7 mouse cellular contexts compared by ENCODE assay signal in the genomic region with DNA sequence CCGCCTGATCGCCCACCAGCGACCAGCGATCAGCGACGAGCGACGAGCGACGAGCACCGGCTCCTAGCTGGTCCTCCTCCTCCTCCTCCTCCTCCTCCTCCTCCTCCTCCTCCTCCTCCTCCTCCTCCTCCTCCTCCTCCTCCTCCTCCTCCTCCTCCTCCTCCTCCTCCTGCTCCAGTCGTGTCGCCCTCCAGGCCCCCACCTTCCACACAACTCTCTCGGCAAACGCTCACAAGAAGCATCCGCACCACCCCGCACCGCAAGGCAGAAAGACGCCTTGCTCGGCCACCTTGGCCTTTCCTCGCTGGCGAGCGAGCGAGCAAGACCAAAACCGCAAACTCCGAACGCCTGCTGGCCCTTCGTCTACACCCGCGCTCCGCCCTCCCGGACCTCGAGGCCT.
DNase-seq lines count a peak whose midpoint lies in the region; ATAC-seq lines count a peak whose summit lies in the region.
"Not testable (repeated sequence)": the region's sequence is repeated elsewhere in the genome, so short reads cannot be mapped to it uniquely, and the experiment has no call there.

No protein-coding gene starts in this region.

- not testable (repeated sequence) for H3K36me3 ChIP-seq in forebrain, embryonic 16.5 days (ENCODE audit: control insufficient read depth, insufficient read depth); limb, embryonic 13.5 days; midbrain, embryonic 15.5 days (replicated peaks)

- WGBS in forebrain, embryonic 16.5 days: 11% methylated on average over 3 of the region's 33 CpGs
- whole genome bisulfite sequencing in limb, embryonic 13.5 days: 5% methylated on average over 4 of the region's 33 CpGs
- 16% methylated on average over 5 of the region's 33 CpGs for WGBS in midbrain, embryonic 15.5 days

- H3K4me2 ChIP-seq in forebrain, embryonic 16.5 days (ENCODE audit: low read length): peak overlapping the region; percentile 32
- peak overlapping the region; percentile 55 for H3K4me2 ChIP-seq in limb, embryonic 13.5 days (replicated peaks)
- H3K4me2 ChIP-seq in midbrain, embryonic 15.5 days: peak overlapping the region; percentile 38

- H3K4me1 ChIP-seq in forebrain, embryonic 16.5 days (replicated peaks; ENCODE audit: control insufficient read depth, insufficient read depth, low read length); limb, embryonic 13.5 days; midbrain, embryonic 15.5 days: not testable (repeated sequence)

- not testable (repeated sequence) for H3K9ac ChIP-seq in forebrain, embryonic 16.5 days (replicated peaks; ENCODE audit: low read depth, low read length); limb, embryonic 13.5 days; midbrain, embryonic 15.5 days

- peak; percentile 66 to 75 for DNase-seq in cerebellum, adult 18-20 months
- DNase-seq in heart, postnatal 25 days (ENCODE audit: low spot score): peak; percentile 33
- peak; percentile 44 for DNase-seq in kidney, postnatal 10 days
- peak; percentile 49 to 82 for DNase-seq in spleen, postnatal 4 days (ENCODE audit: low spot score in 2 of 2)

- intact Hi-C loops in heart, postnatal 25 days (cut with DNase I): not testable (repeated sequence)

- H3K4me3 ChIP-seq in forebrain, embryonic 16.5 days (replicated peaks; ENCODE audit: low read length): peak overlapping the region; percentile 36
- peak overlapping the region; percentile 38 for H3K4me3 ChIP-seq in limb, embryonic 13.5 days
- H3K4me3 ChIP-seq in midbrain, embryonic 15.5 days: peak overlapping the region; percentile 36

- not testable (repeated sequence) for H3K27ac ChIP-seq in forebrain, embryonic 16.5 days (ENCODE audit: low read length); limb, embryonic 13.5 days; midbrain, embryonic 15.5 days

- H3K27me3 ChIP-seq in forebrain, embryonic 16.5 days (replicated peaks; ENCODE audit: control insufficient read depth, insufficient read depth, low read length); limb, embryonic 13.5 days; midbrain, embryonic 15.5 days (replicated peaks): not testable (repeated sequence)

- ATAC-seq in forebrain, embryonic 16.5 days; limb, embryonic 13.5 days (ENCODE audit: low FRiP score, low read depth); midbrain, embryonic 15.5 days (replicated peaks): not testable (repeated sequence)

- H3K9me3 ChIP-seq in forebrain, embryonic 16.5 days (ENCODE audit: control insufficient read depth, low read length); limb, embryonic 13.5 days; midbrain, embryonic 15.5 days: not testable (repeated sequence)
